Mouse (Mus musculus): ENCODE measurements at regions not wholly inside any gene's neighbourhood (a gene's known extent, or its start where the extent isn't known, plus 50 kb on each side); places are given as distances from the start of the nearest gene placed in this dataset.
A peak's percentile ranks its signal among the peaks of the same experiment; 100 is the strongest.

- DNase-seq (ENCODE audit: extremely low spot score, low read depth, low spot score): peak; percentile 28
Measured at GRCm38 (mm10) chr2:159498691-159499090, 704.1 kb downstream of the Dhx35 start.

GRCm38 (mm10) chr2:159501039-159501438, 706.4 kb downstream of the Dhx35 start:
- DNase-seq (ENCODE audit: extremely low spot score, low read depth, low spot score): peak; percentile 60

GRCm38 (mm10) chr2:159519066-159519465, 724.5 kb downstream of the Dhx35 start:
- no peak for DNase-seq (ENCODE audit: extremely low spot score, low read depth, low spot score)

GRCm38 (mm10) chr2:159523739-159524138, 729.1 kb downstream of the Dhx35 start:
- DNase-seq (ENCODE audit: extremely low spot score, low read depth, low spot score): no peak

GRCm38 (mm10) chr2:159534951-159535350, 740.3 kb downstream of the Dhx35 start:
- no peak for DNase-seq (ENCODE audit: extremely low spot score, low read depth, low spot score)

GRCm38 (mm10) chr2:159539261-159539660, 744.7 kb downstream of the Dhx35 start:
- DNase-seq (ENCODE audit: extremely low spot score, low read depth, low spot score): no peak

GRCm38 (mm10) chr2:159557567-159557966, 763.0 kb downstream of the Dhx35 start:
- DNase-seq (ENCODE audit: extremely low spot score, low read depth, low spot score): no peak

GRCm38 (mm10) chr2:159565255-159565654, 768.7 kb downstream of the Gm826 start:
- DNase-seq (ENCODE audit: extremely low spot score, low read depth, low spot score): no peak

GRCm38 (mm10) chr2:159565921-159566320, 768.0 kb downstream of the Gm826 start:
- DNase-seq (ENCODE audit: extremely low spot score, low read depth, low spot score): no peak

- DNase-seq (ENCODE audit: extremely low spot score, low read depth, low spot score): no peak
Measured at GRCm38 (mm10) chr2:159566461-159566860, 767.5 kb downstream of the Gm826 start.

- no peak for DNase-seq (ENCODE audit: extremely low spot score, low read depth, low spot score)
Measured at GRCm38 (mm10) chr2:159568391-159568790, 765.6 kb downstream of the Gm826 start.

GRCm38 (mm10) chr2:159571862-159572261, 762.1 kb downstream of the Gm826 start:
- DNase-seq (ENCODE audit: extremely low spot score, low read depth, low spot score): no peak

- no peak for DNase-seq (ENCODE audit: extremely low spot score, low read depth, low spot score)
Measured at GRCm38 (mm10) chr2:159575271-159575670, 758.7 kb downstream of the Gm826 start.

GRCm38 (mm10) chr2:159583103-159583502, 750.9 kb downstream of the Gm826 start:
- no peak for DNase-seq (ENCODE audit: extremely low spot score, low read depth, low spot score)

GRCm38 (mm10) chr2:159584641-159585040, 749.3 kb downstream of the Gm826 start:
- DNase-seq (ENCODE audit: extremely low spot score, low read depth, low spot score): no peak

- DNase-seq (ENCODE audit: extremely low spot score, low read depth, low spot score): peak; percentile 39
Measured at GRCm38 (mm10) chr2:159586697-159587473, 747.1 kb downstream of the Gm826 start.

GRCm38 (mm10) chr2:159591396-159592124, 742.4 kb downstream of the Gm826 start:
- no peak for DNase-seq (ENCODE audit: extremely low spot score, low read depth, low spot score)

- DNase-seq (ENCODE audit: extremely low spot score, low read depth, low spot score): no peak
Measured at GRCm38 (mm10) chr2:159592841-159593240, 741.1 kb downstream of the Gm826 start.

- DNase-seq (ENCODE audit: extremely low spot score, low read depth, low spot score): no peak
Measured at GRCm38 (mm10) chr2:159596285-159596684, 737.7 kb downstream of the Gm826 start.

- no peak for DNase-seq (ENCODE audit: extremely low spot score, low read depth, low spot score)
Measured at GRCm38 (mm10) chr2:159598080-159598479, 735.9 kb downstream of the Gm826 start.

- DNase-seq (ENCODE audit: extremely low spot score, low read depth, low spot score): no peak
Measured at GRCm38 (mm10) chr2:159607191-159607590, 726.8 kb downstream of the Gm826 start.

- no peak for DNase-seq (ENCODE audit: extremely low spot score, low read depth, low spot score)
Measured at GRCm38 (mm10) chr2:159610451-159610850, 723.5 kb downstream of the Gm826 start.

Data from hindlimb bud, embryonic 11.5 days (tissue).